Mouse (Mus musculus) megakaryocyte, embryonic 14.5 days (primary cell): ENCODE results near the gene Sergef.

ENCODE experiments used
- FLI1 ChIP-seq: IDR thresholded peaks from 2 replicates; pipeline ENCODE4 v1.6.1; 2012; ENCODE audit warnings: low read length, inconsistent platforms, mixed read lengths
- GATA1 ChIP-seq: IDR thresholded peaks from 3 replicates; pipeline ENCODE4 v1.6.1; 2012; ENCODE audit warnings: mixed read lengths, low read length, inconsistent platforms, borderline replicate concordance

DNA sequence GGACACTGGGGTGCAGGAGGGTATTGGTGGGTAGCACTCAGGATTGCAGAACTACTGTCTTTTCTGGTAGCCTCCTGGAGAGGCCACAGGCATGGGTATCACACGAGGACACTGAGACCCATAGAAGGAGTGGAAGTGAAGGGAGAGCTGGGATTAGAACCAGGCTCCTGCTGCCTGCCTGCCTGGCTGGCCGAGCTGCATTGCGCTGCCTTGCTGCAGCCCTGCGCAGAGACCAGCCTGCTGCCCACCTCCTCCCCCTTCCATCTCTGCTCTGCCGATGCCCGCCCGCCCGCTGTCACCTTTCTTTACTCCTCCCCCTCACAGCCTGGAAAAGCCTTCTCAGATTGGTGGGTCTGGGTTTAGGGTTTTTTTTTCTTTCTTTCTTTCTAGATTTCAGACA lies 239.3 kb downstream of the Sergef start:
- TF ChIP-seq GATA1 (no peak), FLI1 (no peak)
